Mouse (Mus musculus) embryonic facial prominence, embryonic 12.5 days (tissue): ENCODE results near the gene Cdc14b. TPM values are rescaled to one million over a fixed set of nuclear protein-coding genes. Genes with fewer than 3 reads are reported as not detected.

Experiments used
- ATAC-seq: fragments of 200-750 bp; cut with Nextera tagmentation; 2 replicates; pipeline ENCODE4 v1.8.0; 2017; ENCODE audit not compliant: insufficient number of reproducible peaks, insufficient read depth, low FRiP score, low TSS enrichment
- H3K27ac ChIP-seq: fragments of 300-500 bp; sonication (generic); 2 replicates; pipeline ENCODE4 v1.5.1; 2016; ENCODE audit warnings: mild to moderate bottlenecking
- H3K27me3 ChIP-seq: fragments of 300-500 bp; sonication (generic); 2 replicates; pipeline ENCODE4 v1.6.1; 2016; ENCODE audit warnings: mild to moderate bottlenecking, moderate library complexity
- H3K36me3 ChIP-seq: fragments of 300-500 bp; sonication (generic); 2 replicates; pipeline ENCODE4 v1.6.1; 2016; ENCODE audit warnings: mild to moderate bottlenecking
- H3K4me1 ChIP-seq: fragments of 300-500 bp; sonication (generic); 2 replicates; pipeline ENCODE4 v1.6.1; 2016
- H3K4me2 ChIP-seq: fragments of 300-500 bp; sonication (generic); replicated peaks from 2 replicates; pipeline ENCODE4 v1.6.1; 2016; ENCODE audit warnings: mild to moderate bottlenecking, moderate library complexity
- H3K4me3 ChIP-seq: fragments of 300-500 bp; sonication (generic); 2 replicates; pipeline ENCODE4 v1.5.1; 2016; ENCODE audit warnings: mild to moderate bottlenecking
- H3K9ac ChIP-seq: fragments of 300-500 bp; sonication (generic); 2 replicates; pipeline ENCODE4 v1.6.1; 2016; ENCODE audit warnings: mild to moderate bottlenecking, moderate library complexity
- H3K9me3 ChIP-seq: fragments of 300-500 bp; sonication (generic); 2 replicates; pipeline ENCODE4 v1.6.1; 2016; ENCODE audit warnings: mild to moderate bottlenecking, moderate library complexity
- WGBS: fragments of 180-500 bp; shearing (Covaris S2); methylation state at CpG from one replicate; pipeline ENCODE4 v1.1.7; 2016; 5-methylcytosine and 5-hydroxymethylcytosine counted together
- polyA plus RNA-seq: library from polyadenylated mRNA; unstranded; fragments of >200 nt; fragmentation: Nextera tagmentation; extraction: Ambion mirVana; gene quantifications from 2 replicates; pipeline ENCODE4 v1.2.1, GENCODE M21; 2016

Gene Cdc14b
- polyA plus RNA-seq, 1 experiment from 2014 or later = 27.8 TPM

DNA sequence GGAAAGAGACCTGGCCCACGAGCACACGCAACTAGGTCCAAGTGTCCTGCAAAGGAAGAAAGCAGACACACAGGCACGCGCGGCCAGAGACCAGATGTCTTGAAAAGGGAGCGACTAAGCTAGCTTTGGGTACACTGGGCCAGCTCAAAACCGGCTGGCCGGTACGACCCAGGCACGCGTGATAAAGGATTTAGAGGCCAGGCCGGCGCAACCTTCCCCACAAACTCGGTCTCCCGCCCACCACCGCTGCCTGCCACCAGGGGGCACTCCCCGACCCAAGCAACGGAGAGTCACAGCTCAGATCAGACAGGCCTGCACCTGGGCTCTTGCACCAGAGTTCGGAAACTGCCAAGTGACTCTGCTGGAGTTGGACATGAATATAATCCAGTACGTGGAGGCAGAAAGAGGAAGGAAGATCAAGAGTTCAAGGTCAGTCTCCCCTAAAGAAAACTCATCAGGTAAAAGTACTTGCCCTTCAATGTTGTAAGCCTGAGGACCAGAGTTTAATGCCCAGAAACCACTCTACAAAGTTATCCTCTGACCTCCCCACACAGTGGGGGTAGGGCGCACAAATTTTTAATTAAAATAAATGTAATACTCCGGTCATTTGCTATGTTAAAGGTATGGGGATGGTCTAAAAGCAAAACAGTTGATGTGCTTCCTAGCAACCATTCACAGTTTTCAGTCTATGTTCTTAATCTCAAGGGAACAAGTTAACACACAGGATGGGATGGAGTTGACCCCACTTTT, 26.1 kb downstream of the Cdc14b start:
- Histone ChIP-seq H3K9me3 (no peaks in the 10 kb centered on the region), H3K4me1 (no peaks in the 10 kb centered on the region; the same call in 1 of the 2 replicates), H3K4me3 (peak overlapping the region; percentile 44), H3K27me3 (no peaks in the 10 kb centered on the region), H3K4me2 (peak overlapping the region; percentile 67), H3K36me3 (no peaks in the 10 kb centered on the region), H3K27ac (no peak overlapping the region), H3K9ac (peak overlapping the region; percentile 53)
- ATAC-seq = peak; percentile 65; the same call in 1 of the 2 replicates
- 9% methylated on average over 22 of the region's 22 CpGs for WGBS

DNA sequence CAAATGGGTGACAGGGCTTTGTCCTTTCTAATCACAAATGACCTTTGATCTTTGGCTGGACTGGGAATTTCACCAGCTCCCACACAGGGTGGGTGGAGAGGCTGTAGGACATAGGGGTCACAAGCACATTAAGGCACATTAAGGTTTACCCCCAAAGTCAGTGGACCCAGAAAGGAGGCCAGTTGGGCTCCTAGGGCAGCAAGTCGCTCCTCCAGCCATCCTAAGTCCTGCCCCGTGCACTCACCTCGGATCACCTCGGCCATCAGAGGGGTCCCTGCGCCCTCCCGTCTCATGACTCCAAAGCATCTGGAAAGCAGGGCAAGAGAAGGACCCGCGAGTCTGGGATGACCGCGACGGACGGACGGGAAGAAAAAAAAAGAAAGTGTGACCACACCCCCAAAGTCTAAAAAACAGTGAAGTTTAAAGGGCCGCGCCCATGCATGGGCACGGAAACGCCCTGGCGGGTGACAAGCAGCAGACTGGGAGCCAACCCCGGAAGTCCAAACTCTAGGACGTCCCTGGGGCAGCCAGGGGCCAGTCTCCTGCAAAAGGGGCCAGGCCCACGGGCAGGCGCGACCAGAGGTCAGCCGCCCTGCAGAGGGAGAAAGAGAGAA, 26.8 kb downstream of the Cdc14b start:
- Histone ChIP-seq H3K4me2 (peak overlapping the region; percentile 67), H3K36me3 (no peaks in the 10 kb centered on the region), H3K27ac (no peak overlapping the region), H3K27me3 (no peaks in the 10 kb centered on the region), H3K9me3 (no peaks in the 10 kb centered on the region), H3K9ac (peak overlapping the region; percentile 53), H3K4me1 (no peaks in the 10 kb centered on the region; the same call in 1 of the 2 replicates), H3K4me3 (peak overlapping the region; percentile 44)
- peak; percentile 67; the same call in 1 of the 2 replicates for ATAC-seq
- WGBS = 3% methylated on average over 24 of the region's 24 CpGs

GRCm38 (mm10) chr13:64246106-64246505, 29.0 kb downstream of the Cdc14b start:
- WGBS = 83% methylated on average over 12 of the region's 12 CpGs
- ATAC-seq = no peak
- H3K36me3 ChIP-seq = 0 out of 2 replicates have a peak, but pooled peaks cover 7% of the 10 kb centered on the region
- no peak overlapping the region for H3K4me3 ChIP-seq
- H3K27me3 ChIP-seq = no peaks in the 10 kb centered on the region
- H3K9ac ChIP-seq = no peak overlapping the region
- H3K4me1 ChIP-seq = no peaks in the 10 kb centered on the region; the same call in 1 of the 2 replicates
- no peaks in the 10 kb centered on the region for H3K9me3 ChIP-seq
- no peak overlapping the region for H3K4me2 ChIP-seq
- no peak overlapping the region for H3K27ac ChIP-seq

DNA sequence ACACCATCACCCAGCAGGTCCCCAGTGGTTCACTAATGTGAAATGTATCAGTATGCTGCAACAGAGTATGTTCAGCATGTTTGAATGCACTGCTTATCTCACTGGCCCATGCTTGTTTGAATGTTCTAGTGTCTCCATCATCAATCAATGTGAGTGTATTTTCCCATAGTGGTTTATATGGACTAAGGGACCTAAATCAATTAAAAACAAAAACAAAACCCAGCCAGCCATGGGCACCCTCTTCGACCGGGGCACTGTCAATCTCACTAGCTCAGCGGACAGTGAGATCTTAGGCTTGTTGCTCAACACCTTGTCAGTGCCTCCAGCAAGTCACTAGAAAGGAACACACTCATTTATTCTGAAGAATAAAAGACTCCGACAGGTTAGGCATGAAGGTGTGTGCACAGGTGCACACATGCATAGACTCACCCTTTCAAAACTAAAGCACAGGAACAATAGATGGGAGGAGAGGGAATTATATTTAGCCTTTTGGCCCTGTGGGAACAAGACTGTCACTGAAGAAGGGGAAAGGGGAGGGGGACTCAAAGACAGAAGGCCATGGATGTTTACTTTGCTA, 30.3 kb downstream of the Cdc14b start:
- no peak for ATAC-seq

DNA sequence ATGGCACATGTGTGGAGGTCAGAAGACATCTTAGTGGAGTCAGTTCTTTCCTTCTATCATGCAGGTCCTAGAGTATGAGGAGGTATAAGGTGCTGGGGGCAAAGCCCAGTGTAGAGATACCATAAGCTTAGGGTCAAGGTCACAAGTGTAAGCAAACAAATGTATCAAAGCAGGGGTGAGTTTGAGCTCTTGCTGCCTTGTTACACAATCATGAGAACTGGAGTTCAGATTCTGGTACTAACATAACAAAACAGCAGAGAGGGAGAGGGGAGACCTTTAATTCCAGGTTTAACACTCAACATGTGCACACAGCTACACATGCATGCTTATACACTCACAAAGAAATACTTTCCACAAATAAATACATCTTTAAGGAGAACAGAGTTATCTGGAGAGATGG, 32.4 kb downstream of the Cdc14b start:
- Histone ChIP-seq H3K27me3 (no peaks in the 10 kb centered on the region; the same call in 1 of the 2 replicates), H3K9ac (no peak overlapping the region), H3K4me3 (no peak overlapping the region)

More for the DNA sequence above, 30.3 kb downstream of the Cdc14b start:
- no peaks in the 10 kb centered on the region for H3K27me3 ChIP-seq
- H3K9ac ChIP-seq = no peak overlapping the region
- no peak overlapping the region for H3K27ac ChIP-seq
- no peaks in the 10 kb centered on the region; the same call in 1 of the 2 replicates for H3K4me1 ChIP-seq
- WGBS = 80% methylated on average over 4 of the region's 4 CpGs
- no peak overlapping the region for H3K4me2 ChIP-seq
- 0 out of 2 replicates have a peak, but pooled peaks cover 7% of the 10 kb centered on the region for H3K36me3 ChIP-seq
- no peak overlapping the region for H3K4me3 ChIP-seq
- H3K9me3 ChIP-seq = no peaks in the 10 kb centered on the region

DNA sequence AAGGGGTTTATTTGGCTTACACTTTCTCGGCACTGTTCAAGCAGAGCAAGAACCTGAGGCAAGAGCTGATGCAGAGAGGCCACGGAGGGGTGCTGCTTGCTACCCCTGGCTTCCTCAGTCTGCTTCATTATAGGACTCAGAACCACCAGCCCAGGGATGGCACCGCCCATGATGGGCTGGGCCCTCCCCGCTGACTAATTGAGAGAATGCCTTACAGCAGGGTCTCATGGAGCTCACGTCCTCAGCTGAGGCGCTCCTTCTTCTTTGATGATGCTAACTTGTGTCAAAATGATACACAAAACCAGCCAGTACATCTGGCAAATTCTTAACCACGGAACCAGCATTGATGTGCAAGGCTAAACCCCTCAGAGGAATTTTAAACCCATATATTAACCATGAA, 34.5 kb downstream of the Cdc14b start:
- Histone ChIP-seq H3K36me3 (0 out of 2 replicates have a peak, but pooled peaks cover 7% of the 10 kb centered on the region), H3K27ac (no peak overlapping the region), H3K27me3 (no peaks in the 10 kb centered on the region; the same call in 1 of the 2 replicates), H3K4me2 (no peak overlapping the region), H3K9me3 (no peaks in the 10 kb centered on the region), H3K4me1 (peaks cover 7% of the 10 kb centered on the region; the same call in 1 of the 2 replicates), H3K4me3 (no peak overlapping the region), H3K9ac (no peak overlapping the region)
- ATAC-seq = no peak
- 62% methylated on average over 7 of the region's 7 CpGs for WGBS

More for the DNA sequence above, 32.4 kb downstream of the Cdc14b start:
- Histone ChIP-seq H3K9me3 (no peaks in the 10 kb centered on the region), H3K4me1 (no peaks in the 10 kb centered on the region), H3K4me2 (no peak overlapping the region), H3K27ac (no peak overlapping the region), H3K36me3 (0 out of 2 replicates have a peak, but pooled peaks cover 7% of the 10 kb centered on the region)
- ATAC-seq = no peak

DNA sequence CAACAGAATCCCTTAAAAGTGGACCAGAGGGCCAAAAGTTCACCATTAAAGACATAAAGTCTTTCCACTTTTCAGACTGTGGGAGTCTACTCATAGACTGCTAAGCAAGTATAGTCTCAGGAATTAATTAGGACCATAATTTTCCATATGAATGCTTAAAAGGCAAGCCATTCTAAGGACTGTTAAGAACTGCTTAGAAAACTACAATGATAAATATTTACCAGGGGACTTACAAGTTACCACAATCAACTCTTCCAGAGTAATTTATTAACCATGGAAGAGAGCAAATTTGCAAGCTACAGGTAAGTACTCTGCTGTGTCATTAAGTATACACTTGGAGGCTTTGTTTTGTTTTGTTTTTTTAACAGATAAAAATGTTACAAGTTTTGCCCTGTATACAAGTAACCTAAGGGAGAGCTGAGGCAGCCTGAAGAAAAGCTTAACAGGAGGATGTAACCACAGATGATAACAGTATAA, 37.4 kb downstream of the Cdc14b start:
- Histone ChIP-seq H3K27ac (no peak overlapping the region), H3K9ac (no peak overlapping the region), H3K4me1 (peaks cover 19% of the 10 kb centered on the region; the same call in 1 of the 2 replicates), H3K4me2 (no peak overlapping the region), H3K36me3 (0 out of 2 replicates have a peak, but pooled peaks cover 7% of the 10 kb centered on the region), H3K4me3 (no peak overlapping the region), H3K27me3 (no peaks in the 10 kb centered on the region; the same call in 1 of the 2 replicates), H3K9me3 (no peaks in the 10 kb centered on the region)
- no peak for ATAC-seq

- no peak overlapping the region for H3K4me2 ChIP-seq
- no peaks in the 10 kb centered on the region; the same call in 1 of the 2 replicates for H3K27me3 ChIP-seq
- 0 out of 2 replicates have a peak, but pooled peaks cover 7% of the 10 kb centered on the region for H3K36me3 ChIP-seq
- peaks cover 19% of the 10 kb centered on the region; the same call in 1 of the 2 replicates for H3K4me1 ChIP-seq
- H3K4me3 ChIP-seq = no peak overlapping the region
- 63% methylated on average over 4 of the region's 4 CpGs for WGBS
- H3K9me3 ChIP-seq = no peaks in the 10 kb centered on the region
- no peak overlapping the region for H3K27ac ChIP-seq
- H3K9ac ChIP-seq = no peak overlapping the region
- ATAC-seq = no peak
These were observed 38.0 kb downstream of the Cdc14b start for GRCm38 (mm10) chr13:64237000-64237680.

DNA sequence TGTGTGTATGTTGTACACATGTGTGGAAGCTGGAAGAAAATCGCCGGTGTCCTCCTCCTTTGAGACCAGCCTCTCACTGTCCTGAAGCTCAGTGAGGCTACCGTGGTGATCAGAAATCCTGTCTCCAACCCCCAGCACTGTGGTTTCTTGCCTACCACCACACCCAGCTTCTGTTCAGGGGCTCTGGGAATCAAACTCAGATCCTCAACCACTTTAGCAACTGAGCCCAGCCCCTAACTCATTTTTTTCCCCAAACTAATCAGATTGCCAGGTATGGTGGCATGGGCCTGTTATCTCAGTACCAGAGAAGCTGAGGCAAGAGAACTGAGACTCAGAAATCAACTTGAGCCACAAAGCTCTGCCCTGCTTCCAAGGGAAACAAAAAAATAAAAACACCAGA, 39.3 kb downstream of the Cdc14b start:
- Histone ChIP-seq H3K9me3 (no peaks in the 10 kb centered on the region), H3K4me3 (no peak overlapping the region), H3K27ac (peak overlapping the region; percentile 69), H3K36me3 (no peaks in the 10 kb centered on the region), H3K9ac (no peak overlapping the region), H3K4me2 (no peak overlapping the region; the same call in 1 of the 2 replicates), H3K4me1 (peaks cover 19% of the 10 kb centered on the region; the same call in 1 of the 2 replicates), H3K27me3 (no peaks in the 10 kb centered on the region; the same call in 1 of the 2 replicates)
- 33% methylated on average over 3 of the region's 3 CpGs for WGBS
- no peak for ATAC-seq

GRCm38 (mm10) chr13:64235062-64235715, 39.9 kb downstream of the Cdc14b start:
- Histone ChIP-seq H3K36me3 (no peaks in the 10 kb centered on the region), H3K4me2 (no peak overlapping the region; the same call in 1 of the 2 replicates), H3K4me3 (no peak overlapping the region), H3K9ac (no peak overlapping the region), H3K4me1 (peaks cover 19% of the 10 kb centered on the region; the same call in 1 of the 2 replicates), H3K27ac (peak overlapping the region; percentile 69), H3K9me3 (no peaks in the 10 kb centered on the region), H3K27me3 (no peaks in the 10 kb centered on the region; the same call in 1 of the 2 replicates)
- peak; percentile 70; the same call in 1 of the 2 replicates for ATAC-seq
- WGBS = 20% methylated on average over 4 of the region's 4 CpGs
